Mouse (Mus musculus): ENCODE data around the gene Nova2. TPM values are rescaled to one million over a fixed set of nuclear protein-coding genes. Genes with fewer than 3 reads are reported as not detected.

The Nova2 gene
- polyA plus RNA-seq, 2 experiments = 0.05 to 0.11 TPM

GRCm38 (mm10) chr7:18910241-18910831, 15.4 kb upstream of the Nova2 start, which contains the start of gene Ccdc61:
TSS of gene Ccdc61 (minus strand) at chr7:18910415.
- ATAC-seq (ENCODE audit: insufficient read depth) = peak; percentile 99
- H3K27me3 ChIP-seq (ENCODE audit: control insufficient read depth, insufficient read depth, low read length) = no peaks in the 10 kb centered on the region
- peak within 1 kb of the TSS; percentile 87 for H3K4me2 ChIP-seq (ENCODE audit: low read depth)
- peak within 1 kb of the TSS; percentile 59 for H3K9ac ChIP-seq (replicated peaks)
- H3K27ac ChIP-seq = no peak within 1 kb of the TSS
- peak; percentile 92 to 97 (median 93) for DNase-seq (ENCODE audit: low read depth in 3 of 3, low spot score in 3 of 3)
- WGBS (ENCODE audit: insufficient replicate concordance) = under 1% methylated on average over 33 of the region's 33 CpGs
- H3K4me3 ChIP-seq (ENCODE audit: insufficient read depth in 1 of 2, low read depth in 2 of 2, low read length in 2 of 2) = peak within 1 kb of the TSS; percentile 66 to 98
- no peak for TF ChIP-seq CTCF (IDR thresholded peaks at IDR 0.05; ENCODE audit: low read depth)
- TF ChIP-seq EP300 (IDR thresholded peaks at IDR 0.05; ENCODE audit: low read depth) = peak; percentile 63
- H3K4me1 ChIP-seq (replicated peaks; ENCODE audit: control insufficient read depth in 2 of 2, insufficient read depth in 2 of 2, low read length in 1 of 2) = peaks cover 2 to 13% of the 10 kb centered on the region in 2 experiments; a peak in 3 of 4 replicates
- no peaks in the 10 kb centered on the region for H3K9me3 ChIP-seq (ENCODE audit: control insufficient read depth, low read length)
- H3K36me3 ChIP-seq (replicated peaks; ENCODE audit: control insufficient read depth, insufficient read depth, low read depth) = no peaks in the 10 kb centered on the region

DNA sequence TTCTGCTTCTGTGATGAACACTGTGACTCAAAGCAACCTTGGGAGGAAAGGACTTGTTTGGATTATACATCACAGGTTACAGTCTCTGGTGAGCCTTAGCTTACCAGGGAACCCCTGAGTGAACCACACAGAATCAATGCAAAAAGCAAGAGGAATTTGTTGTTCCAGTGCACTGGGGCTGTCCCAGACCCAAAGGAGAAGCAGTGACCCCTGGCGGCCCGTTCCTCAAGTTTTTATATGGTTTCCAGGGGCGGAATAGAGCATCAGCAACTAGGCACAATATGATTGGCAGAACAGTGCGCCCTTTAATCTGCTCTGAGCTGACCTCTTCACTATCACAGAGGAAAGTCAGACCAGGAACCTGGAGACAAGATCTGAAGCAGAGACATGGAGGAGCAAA, 9.4 kb upstream of the Nova2 start:
- ATAC-seq (ENCODE audit: insufficient read depth) (no peak), DNase-seq (ENCODE audit: low read depth in 3 of 3, low spot score in 3 of 3) (no peak)
- no peaks in the 10 kb centered on the region for H3K9me3 ChIP-seq (ENCODE audit: control insufficient read depth, low read length)
- H3K36me3 ChIP-seq (replicated peaks; ENCODE audit: control insufficient read depth, insufficient read depth, low read depth) = no peaks in the 10 kb centered on the region
- H3K9ac ChIP-seq (replicated peaks) = no peak overlapping the region
- H3K4me2 ChIP-seq (ENCODE audit: low read depth) = no peak overlapping the region
- WGBS (ENCODE audit: insufficient replicate concordance) = 38% methylated on average over 4 of the region's 4 CpGs
- TF ChIP-seq CTCF (IDR thresholded peaks at IDR 0.05; ENCODE audit: low read depth) = peak; percentile 21; the same call in 1 of the 2 replicates
- TF ChIP-seq EP300 (IDR thresholded peaks at IDR 0.05; ENCODE audit: low read depth) = no peak
- H3K4me1 ChIP-seq (replicated peaks; ENCODE audit: control insufficient read depth in 2 of 2, insufficient read depth in 2 of 2, low read length in 1 of 2) = no peaks in the 10 kb centered on the region
- H3K27ac ChIP-seq = no peak overlapping the region
- no peak overlapping the region for H3K4me3 ChIP-seq (ENCODE audit: insufficient read depth in 1 of 2, low read depth in 2 of 2, low read length in 2 of 2)
- H3K27me3 ChIP-seq (ENCODE audit: control insufficient read depth, insufficient read depth, low read length) = no peaks in the 10 kb centered on the region; the same call in 1 of the 2 replicates

DNA sequence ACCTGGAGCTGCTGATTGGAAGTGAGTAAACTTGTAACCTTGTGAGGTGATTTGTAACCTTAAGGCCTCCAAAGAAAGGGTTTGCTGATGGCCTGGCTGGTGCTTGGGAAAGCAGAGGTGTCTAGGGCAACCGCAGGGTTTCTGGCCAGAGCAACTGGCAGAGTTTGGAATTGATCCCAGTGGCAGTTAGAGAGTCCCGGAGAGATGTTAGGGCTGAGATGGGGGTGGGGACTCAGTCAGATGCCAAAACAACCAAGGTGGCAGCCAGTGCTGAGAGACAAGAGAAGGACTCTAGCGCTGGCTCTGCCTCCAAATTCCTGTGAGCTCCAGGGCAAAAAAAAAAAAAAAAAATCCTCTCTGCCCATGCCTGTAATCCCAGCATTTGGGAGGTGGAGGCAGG, 7.8 kb upstream of the Nova2 start:
- Histone ChIP-seq H3K4me2 (ENCODE audit: low read depth) (no peak overlapping the region), H3K4me1 (replicated peaks; ENCODE audit: control insufficient read depth in 2 of 2, insufficient read depth in 2 of 2, low read length in 1 of 2) (no peaks in the 10 kb centered on the region), H3K4me3 (ENCODE audit: insufficient read depth in 1 of 2, low read depth in 2 of 2, low read length in 2 of 2) (no peak overlapping the region), H3K27me3 (ENCODE audit: control insufficient read depth, insufficient read depth, low read length) (no peaks in the 10 kb centered on the region; the same call in 1 of the 2 replicates), H3K9me3 (ENCODE audit: control insufficient read depth, low read length) (no peaks in the 10 kb centered on the region), H3K27ac (no peak overlapping the region), H3K36me3 (replicated peaks; ENCODE audit: control insufficient read depth, insufficient read depth, low read depth) (no peaks in the 10 kb centered on the region), H3K9ac (replicated peaks) (no peak overlapping the region)
- WGBS (ENCODE audit: insufficient replicate concordance) = 55% methylated on average over 3 of the region's 3 CpGs
- ATAC-seq (ENCODE audit: insufficient read depth) (no peak), DNase-seq (ENCODE audit: low read depth in 3 of 3, low spot score in 3 of 3) (no peak)
- TF ChIP-seq EP300 (IDR thresholded peaks at IDR 0.05; ENCODE audit: low read depth) = no peak
- no peak for TF ChIP-seq CTCF (IDR thresholded peaks at IDR 0.05; ENCODE audit: low read depth)

- WGBS (ENCODE audit: insufficient replicate concordance) = 2% methylated on average over 12 of the region's 12 CpGs
- no peak overlapping the region for H3K4me3 ChIP-seq (ENCODE audit: insufficient read depth in 1 of 2, low read depth in 2 of 2, low read length in 2 of 2)
- peaks cover 21% of the 10 kb centered on the region for H3K27me3 ChIP-seq (ENCODE audit: control insufficient read depth, insufficient read depth, low read length)
- H3K27ac ChIP-seq = no peak overlapping the region
- no peak overlapping the region for H3K9ac ChIP-seq (replicated peaks)
- no peaks in the 10 kb centered on the region for H3K9me3 ChIP-seq (ENCODE audit: control insufficient read depth, low read length)
- DNase-seq (ENCODE audit: low read depth in 3 of 3, low spot score in 3 of 3) (no peak), ATAC-seq (ENCODE audit: insufficient read depth) (no peak)
- no peak for TF ChIP-seq EP300 (IDR thresholded peaks at IDR 0.05; ENCODE audit: low read depth)
- TF ChIP-seq CTCF (IDR thresholded peaks at IDR 0.05; ENCODE audit: low read depth) = no peak
- H3K36me3 ChIP-seq (replicated peaks; ENCODE audit: control insufficient read depth, insufficient read depth, low read depth) = no peaks in the 10 kb centered on the region
- no peaks in the 10 kb centered on the region for H3K4me1 ChIP-seq (replicated peaks; ENCODE audit: control insufficient read depth in 2 of 2, insufficient read depth in 2 of 2, low read length in 1 of 2)
- no peak overlapping the region for H3K4me2 ChIP-seq (ENCODE audit: low read depth)
Measured at GRCm38 (mm10) chr7:18921069-18921468, 4.6 kb upstream of the Nova2 start.

- DNase-seq (ENCODE audit: low read depth in 3 of 3, low spot score in 3 of 3) (no peak), ATAC-seq (ENCODE audit: insufficient read depth) (no peak)
- H3K9ac ChIP-seq (replicated peaks) = no peak overlapping the region
- 32% methylated on average over 5 of the region's 5 CpGs for WGBS (ENCODE audit: insufficient replicate concordance)
- H3K4me2 ChIP-seq (ENCODE audit: low read depth) = no peak overlapping the region
- H3K9me3 ChIP-seq (ENCODE audit: control insufficient read depth, low read length) = no peaks in the 10 kb centered on the region
- H3K27ac ChIP-seq = no peak overlapping the region
- TF ChIP-seq EP300 (IDR thresholded peaks at IDR 0.05; ENCODE audit: low read depth) (no peak), CTCF (IDR thresholded peaks at IDR 0.05; ENCODE audit: low read depth) (no peak)
- H3K4me3 ChIP-seq (ENCODE audit: insufficient read depth in 1 of 2, low read depth in 2 of 2, low read length in 2 of 2) = no peak overlapping the region
- peaks cover 36% of the 10 kb centered on the region for H3K27me3 ChIP-seq (ENCODE audit: control insufficient read depth, insufficient read depth, low read length)
- no peaks in the 10 kb centered on the region for H3K36me3 ChIP-seq (replicated peaks; ENCODE audit: control insufficient read depth, insufficient read depth, low read depth)
- H3K4me1 ChIP-seq (replicated peaks; ENCODE audit: control insufficient read depth in 2 of 2, insufficient read depth in 2 of 2, low read length in 1 of 2) = no peaks in the 10 kb centered on the region
Measured at GRCm38 (mm10) chr7:18922807-18923206, 2.9 kb upstream of the Nova2 start.
